Mouse (Mus musculus) megakaryocyte, embryonic 14.5 days (primary cell): ENCODE measurements around the gene Tmigd3.

ENCODE experiments used
- FLI1 ChIP-seq: IDR thresholded peaks from 2 replicates; pipeline ENCODE4 v1.6.1; 2012; ENCODE audit warnings: low read length, inconsistent platforms, mixed read lengths
- GATA1 ChIP-seq: IDR thresholded peaks from 3 replicates; pipeline ENCODE4 v1.6.1; 2012; ENCODE audit warnings: mixed read lengths, low read length, inconsistent platforms, borderline replicate concordance

DNA sequence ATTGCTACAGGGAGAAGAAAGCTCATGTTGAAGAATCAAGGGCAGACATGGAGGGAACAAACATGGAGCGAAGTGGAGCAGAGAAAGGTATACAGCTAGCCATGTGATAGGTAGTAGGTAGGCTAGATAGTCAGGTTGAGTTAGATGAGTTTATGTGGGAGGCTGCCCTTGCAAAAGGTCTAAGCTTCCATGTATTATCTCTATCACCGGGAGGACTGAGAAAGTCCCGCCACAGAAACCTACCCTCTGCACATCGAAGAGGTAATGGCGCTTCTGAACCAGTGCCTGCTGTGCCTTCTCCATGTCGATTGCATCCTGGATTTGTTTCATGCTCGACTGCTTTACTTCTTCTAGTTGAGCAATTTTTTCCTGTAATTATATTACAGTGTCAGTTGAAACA lies 80.6 kb downstream of the Tmigd3 start:
- TF ChIP-seq GATA1: no peak
- no peak for TF ChIP-seq FLI1
